Mouse (Mus musculus) thymus, adult 2 months (tissue): Measurements from ENCODE around the gene Efna2.

ENCODE experiments used
- CTCF ChIP-seq: fragments of 200-500 bp; IDR thresholded peaks from 2 replicates; pipeline ENCODE4 v1.5.1; 2012; ENCODE audit warnings: mild to moderate bottlenecking, control low read depth, low read length, moderate library complexity, borderline replicate concordance; ENCODE audit not compliant: control insufficient read depth, poor library complexity, insufficient read depth; ENCODE audit errors: extremely low read depth
- POLR2A ChIP-seq: fragments of 200-500 bp; IDR thresholded peaks from 2 replicates; pipeline ENCODE4 v1.6.1; 2012; ENCODE audit warnings: mild to moderate bottlenecking, low read length, control low read depth, moderate library complexity; ENCODE audit not compliant: control insufficient read depth, poor library complexity, insufficient read depth; ENCODE audit errors: extremely low read depth

GRCm38 (mm10) chr10:80199440-80200008 is 20.2 kb downstream of the Efna2 start:
- TF ChIP-seq POLR2A: no peak
- TF ChIP-seq CTCF: peak; percentile 80; the same call in 1 of the 2 replicates
